Mouse (Mus musculus) brain, adult 2 months (tissue): ENCODE measurements around the gene Rgs7bp.
"Not testable (repeated sequence)": the region's sequence is repeated elsewhere in the genome, so short reads cannot be mapped to it uniquely, and the experiment has no call there.

Experiments
- DNase-seq: peaks from one replicate; pipeline ENCODE4 v3.0.0; 2011; ENCODE audit warnings: low read depth, low spot score

The Rgs7bp gene

GRCm38 (mm10) chr13:104938966-104939593, 115.7 kb downstream of the Rgs7bp start:
- DNase-seq = no peak

DNA sequence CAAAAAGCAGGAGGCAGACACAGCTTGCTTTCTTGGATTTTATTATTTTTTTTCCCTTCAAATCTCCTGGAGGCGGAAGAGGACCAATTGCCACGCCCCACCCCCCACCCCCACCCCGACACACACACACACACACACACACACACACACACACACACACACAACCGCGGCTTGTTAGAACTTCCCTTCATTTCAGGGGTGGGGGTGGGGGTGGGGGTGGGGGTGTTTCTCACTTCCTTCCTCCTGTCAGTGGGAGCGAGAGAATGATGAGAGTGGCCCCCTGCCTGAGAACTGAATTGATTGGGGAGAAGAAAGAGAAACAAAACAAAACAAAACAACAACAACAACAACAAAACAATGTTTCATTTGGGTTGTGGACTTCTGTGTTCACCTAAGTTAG, 117.0 kb downstream of the Rgs7bp start:
- no peak for DNase-seq

DNA sequence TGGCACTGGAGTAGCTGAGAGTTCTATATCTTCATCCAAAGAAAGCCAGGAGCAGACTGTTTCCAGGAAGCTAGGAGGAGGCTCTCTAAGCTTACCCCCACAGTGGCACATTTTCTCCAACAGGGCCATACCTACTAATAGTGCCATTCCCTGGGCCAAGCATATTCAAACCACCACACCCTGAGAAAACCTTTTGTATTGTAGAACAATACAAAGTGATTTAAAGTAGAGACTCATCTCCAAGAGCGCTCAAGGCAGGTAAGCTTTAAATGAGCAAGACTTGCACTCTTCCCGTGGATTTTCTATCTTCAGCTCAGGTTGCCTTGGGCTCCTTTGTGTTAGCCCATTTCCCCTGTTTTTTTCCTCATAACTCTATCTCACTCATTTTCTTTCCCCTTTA, 118.1 kb downstream of the Rgs7bp start:
- DNase-seq = no peak

GRCm38 (mm10) chr13:104931635-104932532, 122.8 kb downstream of the Rgs7bp start:
- no peak for DNase-seq

- DNase-seq = no peak
Measured at GRCm38 (mm10) chr13:104930814-104931213, 123.9 kb downstream of the Rgs7bp start.

- DNase-seq = no peak
Measured at GRCm38 (mm10) chr13:104918663-104919062, 136.1 kb downstream of the Rgs7bp start.

- not testable (repeated sequence) for DNase-seq
Measured at GRCm38 (mm10) chr13:104916771-104917170, 138.0 kb downstream of the Rgs7bp start.

- DNase-seq = no peak
Measured at GRCm38 (mm10) chr13:104916106-104916505, 138.6 kb downstream of the Rgs7bp start.

DNA sequence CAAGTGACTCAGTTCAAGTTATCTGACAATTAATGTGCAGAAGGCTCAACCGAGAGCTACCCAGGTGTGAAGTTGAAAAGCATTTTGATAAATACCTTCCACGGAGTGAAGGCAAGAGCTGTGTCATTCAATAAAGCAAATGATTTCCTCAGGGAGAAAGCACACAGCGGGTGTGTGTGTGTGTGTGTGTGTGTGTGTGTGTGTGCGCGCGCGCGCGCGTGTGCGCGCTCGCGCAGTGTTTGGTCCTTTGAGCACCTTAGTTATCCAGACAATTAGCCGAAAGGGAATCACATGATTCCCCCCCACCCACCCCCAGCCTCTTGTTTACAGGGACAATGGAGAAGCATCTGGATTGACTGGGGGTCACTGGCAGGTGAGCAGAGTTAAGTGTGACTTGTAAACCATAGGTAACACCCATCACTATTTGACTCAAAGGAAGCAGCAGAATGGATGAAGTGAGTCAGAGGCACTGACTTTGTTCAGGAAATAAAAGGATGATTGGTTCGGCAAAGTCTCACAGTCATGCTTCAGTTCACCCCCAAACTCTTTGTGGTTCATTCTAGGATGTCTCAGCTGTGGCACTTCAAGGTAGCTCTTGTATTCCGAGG, 140.3 kb downstream of the Rgs7bp start:
- DNase-seq = no peak

DNA sequence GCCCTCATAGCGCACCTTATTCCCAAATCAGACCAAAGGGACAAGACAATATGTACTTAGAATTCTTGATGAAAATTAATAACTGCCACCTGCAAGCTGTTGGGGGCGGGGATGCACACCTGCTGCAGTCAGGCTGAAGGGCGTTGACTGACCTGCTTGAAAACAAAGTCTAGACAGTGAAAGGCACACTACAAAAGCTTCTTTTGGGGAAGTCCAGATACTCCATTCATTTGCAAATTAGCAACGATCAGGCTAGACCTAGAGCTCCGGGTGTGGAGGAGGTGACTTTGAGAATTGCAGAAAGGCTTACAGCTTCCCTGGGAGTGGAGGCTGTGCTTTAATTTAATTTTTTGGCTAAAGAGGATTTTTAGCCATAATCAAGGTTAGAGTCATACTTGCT, 143.1 kb downstream of the Rgs7bp start:
- DNase-seq = not testable (repeated sequence)

- not testable (repeated sequence) for DNase-seq
Measured at GRCm38 (mm10) chr13:104911006-104911405, 143.7 kb downstream of the Rgs7bp start.

DNA sequence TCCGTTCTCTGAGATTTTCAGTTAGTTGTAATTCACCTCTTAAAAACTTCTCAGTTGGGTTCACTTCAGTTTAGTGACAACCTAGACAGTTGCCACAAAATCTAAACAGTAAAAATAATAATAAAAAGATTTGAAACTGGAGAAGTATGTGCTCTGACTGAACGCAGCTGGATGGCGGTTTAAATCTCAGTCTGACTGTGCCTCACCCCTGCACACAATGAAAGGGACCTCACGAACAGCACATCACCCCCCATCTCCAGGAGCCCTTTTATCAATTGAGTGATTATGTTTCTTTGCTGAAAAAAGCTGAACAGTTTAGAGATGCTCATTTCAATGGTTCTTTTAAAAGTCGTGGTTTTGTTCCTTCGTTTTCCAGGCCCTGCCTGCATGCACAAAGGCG, 146.0 kb downstream of the Rgs7bp start:
- no peak for DNase-seq
